Mouse (Mus musculus): ENCODE measurements at regions not wholly inside any gene's neighbourhood (a gene's known extent, or its start where the extent isn't known, plus 50 kb on each side); places are given as distances from the start of the nearest gene placed in this dataset.

GRCm38 (mm10) chr2:160085999-160086398 is 248.0 kb downstream of the Gm826 start:
- intact Hi-C loops (cut with DNase I): no loop called here
- DNase-seq (ENCODE audit: extremely low spot score in 1 of 2, low spot score in 2 of 2): no peak

- intact Hi-C loops (cut with DNase I): no loop called here
- DNase-seq (ENCODE audit: extremely low spot score in 1 of 2, low spot score in 2 of 2): no peak
Measured at GRCm38 (mm10) chr2:160083674-160084073, 250.3 kb downstream of the Gm826 start.

GRCm38 (mm10) chr2:160082106-160082653 is 251.8 kb downstream of the Gm826 start:
- no peak for DNase-seq (ENCODE audit: extremely low spot score in 1 of 2, low spot score in 2 of 2)
- intact Hi-C loops (cut with DNase I): no loop called here

- no peak for DNase-seq (ENCODE audit: extremely low spot score in 1 of 2, low spot score in 2 of 2)
- intact Hi-C loops (cut with DNase I): no loop called here
Measured at GRCm38 (mm10) chr2:160075694-160076093, 258.3 kb downstream of the Gm826 start.

DNA sequence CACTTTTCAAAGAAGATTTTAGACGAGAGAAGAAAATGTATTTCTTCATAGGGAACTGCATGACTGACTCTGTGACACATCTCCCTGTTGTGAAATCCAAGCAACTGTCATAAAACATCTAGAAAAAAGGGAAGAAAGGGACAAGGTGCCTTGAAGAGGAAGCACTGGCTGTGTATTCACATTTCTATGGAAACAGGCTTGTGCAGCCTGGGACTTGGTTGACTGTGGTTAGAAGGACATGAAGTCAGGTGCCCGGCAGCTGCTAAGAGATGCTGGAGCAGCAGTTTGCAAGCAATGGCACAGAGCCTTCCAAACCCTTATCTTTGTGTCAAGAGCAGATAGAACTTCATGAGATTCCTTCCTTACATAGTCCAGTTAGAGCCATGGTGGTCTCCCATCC is 263.5 kb downstream of the Gm826 start:
- intact Hi-C loops (cut with DNase I): no loop called here

GRCm38 (mm10) chr2:160068772-160069171 is 265.2 kb downstream of the Gm826 start:
- no peak for DNase-seq (ENCODE audit: extremely low spot score in 1 of 2, low spot score in 2 of 2)
- intact Hi-C loops (cut with DNase I): no loop called here

More for the DNA sequence above, 263.5 kb downstream of the Gm826 start:
- no peak for DNase-seq (ENCODE audit: extremely low spot score in 1 of 2, low spot score in 2 of 2)

DNA sequence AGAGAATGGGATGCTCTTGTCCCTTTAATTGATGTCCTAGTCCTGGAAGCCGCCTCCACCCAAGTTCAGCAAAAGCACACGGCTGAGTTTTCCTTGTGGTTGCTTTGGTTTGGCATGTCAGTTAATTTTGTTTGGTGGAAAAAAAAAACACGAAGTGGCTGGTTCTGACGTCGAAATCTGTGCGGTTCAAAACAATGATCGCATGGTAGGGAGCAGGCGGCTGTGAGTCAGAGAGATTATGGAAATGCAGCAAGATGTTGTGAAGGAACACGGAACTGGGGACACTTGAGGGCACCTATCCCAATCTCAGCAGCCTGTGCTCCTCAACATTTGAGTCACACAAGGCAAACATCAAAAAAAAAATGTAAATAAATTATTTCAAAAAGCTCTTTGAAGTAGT is 266.1 kb downstream of the Gm826 start:
- intact Hi-C loops (cut with DNase I): no loop called here

GRCm38 (mm10) chr2:160066491-160067303 is 267.3 kb downstream of the Gm826 start:
- intact Hi-C loops (cut with DNase I): no loop called here
- DNase-seq (ENCODE audit: extremely low spot score in 1 of 2, low spot score in 2 of 2): peak; percentile 31 to 59

More for the DNA sequence above, 266.1 kb downstream of the Gm826 start:
- no peak for DNase-seq (ENCODE audit: extremely low spot score in 1 of 2, low spot score in 2 of 2)

GRCm38 (mm10) chr2:160062148-160062937 is 271.6 kb downstream of the Gm826 start:
- intact Hi-C loops (cut with DNase I): loop anchor here (5.0 kb wide), 1 partner anchor 305 kb away; the partner anchor contains the start of gene Mafb
- DNase-seq (ENCODE audit: extremely low spot score in 1 of 2, low spot score in 2 of 2): no peak

GRCm38 (mm10) chr2:160060091-160060490 is 273.9 kb downstream of the Gm826 start:
- DNase-seq (ENCODE audit: extremely low spot score in 1 of 2, low spot score in 2 of 2): no peak
- intact Hi-C loops (cut with DNase I): loop anchor here (5.0 kb wide), 1 partner anchor 307 kb away; the partner anchor contains the start of gene Mafb

GRCm38 (mm10) chr2:160057211-160057610 is 276.8 kb downstream of the Gm826 start:
- no peak for DNase-seq (ENCODE audit: extremely low spot score in 1 of 2, low spot score in 2 of 2)
- intact Hi-C loops (cut with DNase I): no loop called here

DNA sequence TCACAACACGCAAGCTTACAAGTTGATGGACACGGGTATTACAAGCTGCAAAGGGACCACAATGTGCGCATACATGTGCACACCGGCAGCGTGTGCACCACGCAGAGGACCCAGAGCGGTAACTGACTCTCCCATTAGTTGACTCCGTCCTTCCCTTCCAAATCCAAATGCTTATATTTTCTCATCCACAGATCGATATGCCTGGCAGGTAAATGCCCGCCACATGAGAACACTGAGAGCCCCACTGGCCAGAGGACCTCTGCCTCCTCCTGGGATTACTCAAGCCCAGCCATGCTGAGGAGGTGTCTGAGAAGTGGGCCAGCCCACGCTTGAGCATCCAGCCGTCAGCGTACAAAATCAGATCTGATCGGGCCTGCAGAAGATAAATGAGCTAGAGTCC is 279.6 kb downstream of the Gm826 start:
- intact Hi-C loops (cut with DNase I): no loop called here
- DNase-seq (ENCODE audit: extremely low spot score in 1 of 2, low spot score in 2 of 2): no peak

GRCm38 (mm10) chr2:160048286-160048685 is 285.7 kb downstream of the Gm826 start:
- no peak for DNase-seq (ENCODE audit: extremely low spot score in 1 of 2, low spot score in 2 of 2)
- intact Hi-C loops (cut with DNase I): no loop called here

- intact Hi-C loops (cut with DNase I): no loop called here
- no peak for DNase-seq (ENCODE audit: extremely low spot score in 1 of 2, low spot score in 2 of 2)
Measured at GRCm38 (mm10) chr2:160046881-160047543, 286.9 kb downstream of the Gm826 start.

DNA sequence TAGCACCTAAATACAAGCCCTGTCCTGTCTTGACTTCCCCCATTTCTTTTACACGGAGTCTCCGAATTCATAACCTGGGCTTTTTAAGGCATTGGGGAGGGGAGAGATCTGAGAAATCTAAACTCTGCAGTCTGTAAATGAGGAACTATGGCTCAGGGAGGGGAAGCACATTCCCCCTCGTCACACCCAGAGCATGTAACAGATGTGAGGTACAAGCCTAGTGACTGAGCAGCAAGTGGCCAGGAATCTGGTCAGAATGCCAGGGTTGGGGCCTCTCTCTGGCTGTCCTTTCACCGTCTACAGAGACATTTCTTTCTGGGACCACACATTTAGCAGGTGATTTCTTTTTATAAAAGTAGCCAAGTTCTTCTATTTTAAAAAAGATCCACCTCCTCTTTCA is 289.4 kb downstream of the Gm826 start:
- intact Hi-C loops (cut with DNase I): no loop called here
- DNase-seq (ENCODE audit: extremely low spot score in 1 of 2, low spot score in 2 of 2): no peak

DNA sequence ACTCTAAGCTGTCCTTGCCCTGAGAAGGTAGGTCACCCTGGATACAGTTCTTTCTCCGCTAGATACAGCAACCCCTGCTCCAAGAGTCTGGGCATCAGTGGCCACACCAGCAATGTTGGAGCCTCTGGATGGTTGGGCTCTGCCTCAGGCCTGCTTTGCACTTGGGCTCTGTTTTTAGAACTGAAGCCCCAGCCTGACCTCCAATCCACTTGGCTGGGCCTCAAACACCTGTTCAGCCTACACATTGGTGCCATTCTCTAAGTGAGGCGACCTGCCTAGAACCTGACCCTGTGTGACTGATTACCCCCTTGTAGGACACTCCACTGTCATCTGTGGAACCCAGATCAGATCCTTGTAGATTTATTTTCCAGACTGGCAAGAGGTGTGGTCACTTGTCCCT is 289.8 kb downstream of the Gm826 start:
- no peak for DNase-seq (ENCODE audit: extremely low spot score in 1 of 2, low spot score in 2 of 2)
- intact Hi-C loops (cut with DNase I): no loop called here

DNA sequence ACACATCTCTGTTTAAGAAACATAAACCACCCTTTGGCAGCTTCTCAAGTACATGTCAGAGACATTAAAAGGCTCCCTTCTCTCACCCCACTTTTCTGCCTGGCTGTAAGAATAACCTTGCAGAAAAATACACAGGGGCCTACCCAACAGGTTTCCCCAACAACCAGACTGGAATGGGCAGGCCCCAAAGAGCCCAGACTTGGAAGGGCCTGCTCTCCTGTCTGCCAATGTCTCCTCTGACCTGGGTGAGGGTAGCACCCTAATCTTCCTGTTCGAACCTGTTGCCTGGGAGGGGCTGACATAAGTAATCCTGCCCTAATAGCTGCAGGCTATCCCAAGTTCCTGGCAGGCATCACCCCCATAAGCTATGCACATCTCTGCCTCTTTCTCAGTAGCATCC is 304.5 kb downstream of the Gm826 start:
- intact Hi-C loops (cut with DNase I): no loop called here
- DNase-seq (ENCODE audit: extremely low spot score in 1 of 2, low spot score in 2 of 2): no peak

DNA sequence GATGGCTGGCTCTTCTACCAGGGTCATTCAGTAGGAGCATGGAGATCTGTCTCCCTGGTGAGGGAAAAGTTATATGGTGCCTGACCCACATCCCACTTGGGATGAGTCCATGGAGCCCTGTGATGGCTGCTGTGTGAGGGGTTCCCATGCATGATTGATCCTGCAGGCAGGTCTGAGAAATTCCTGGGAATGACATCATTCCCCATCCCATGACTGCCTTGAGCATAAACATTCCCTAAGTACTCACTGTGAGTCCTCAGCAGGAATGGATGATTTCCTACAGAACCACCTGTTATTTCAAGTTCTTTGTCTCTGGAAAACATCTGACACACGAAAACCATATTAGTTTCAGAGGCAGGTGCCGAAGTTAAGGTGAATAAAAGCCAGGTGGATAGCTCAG is 305.5 kb downstream of the Gm826 start:
- intact Hi-C loops (cut with DNase I): no loop called here
- DNase-seq (ENCODE audit: extremely low spot score in 1 of 2, low spot score in 2 of 2): no peak

DNA sequence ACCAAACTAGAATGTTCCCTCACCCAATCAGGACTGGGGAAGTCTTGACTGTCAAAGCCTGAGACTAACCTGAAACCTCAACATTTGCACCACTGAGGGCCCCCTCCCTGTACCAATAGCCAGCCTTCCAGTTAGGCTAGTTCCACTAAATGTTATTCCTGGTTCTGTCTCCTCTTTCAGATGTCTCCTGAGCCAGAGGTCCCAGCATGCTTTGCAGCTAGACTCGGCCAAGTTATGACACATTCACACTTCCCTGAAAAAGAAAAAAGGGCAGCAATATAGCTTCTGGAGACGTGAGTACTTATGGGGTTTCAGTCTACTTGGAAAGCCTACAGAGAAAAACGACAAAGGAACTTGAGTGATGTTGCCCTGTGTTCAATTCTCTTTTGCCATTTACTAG is 308.1 kb downstream of the Gm826 start:
- no peak for DNase-seq (ENCODE audit: extremely low spot score in 1 of 2, low spot score in 2 of 2)
- intact Hi-C loops (cut with DNase I): no loop called here
